Mouse (Mus musculus) kidney, postnatal 25 days (tissue): ENCODE measurements around the gene Aim2.

ENCODE experiments used
- DNase-seq, 2 experiments: peaks; one replicate each; pipeline ENCODE4 v3.0.0; 2021; ENCODE audit warnings: mixed read lengths in 2 of 2

The Aim2 gene

DNA sequence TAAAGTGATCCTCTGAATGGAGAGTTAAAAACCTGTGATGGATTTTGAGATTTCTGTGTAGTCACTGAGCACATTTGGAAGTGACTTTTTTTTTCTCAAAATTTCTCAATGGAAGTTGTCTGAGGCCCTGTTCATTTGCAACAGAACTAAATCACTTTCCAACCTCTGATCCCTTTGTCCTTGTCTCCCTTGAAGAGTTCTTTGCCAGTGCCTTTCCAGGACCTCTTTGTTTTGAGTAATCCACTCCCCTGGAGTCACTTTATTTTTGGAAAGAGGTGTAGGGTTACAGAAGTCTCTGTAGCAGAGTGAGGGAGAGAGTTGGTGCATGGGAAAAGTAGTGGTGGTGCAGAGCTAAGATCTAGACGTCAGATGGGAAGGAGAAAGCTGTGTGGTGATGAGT, 2.2 kb upstream of the Aim2 start:
- DNase-seq, result no peak

DNA sequence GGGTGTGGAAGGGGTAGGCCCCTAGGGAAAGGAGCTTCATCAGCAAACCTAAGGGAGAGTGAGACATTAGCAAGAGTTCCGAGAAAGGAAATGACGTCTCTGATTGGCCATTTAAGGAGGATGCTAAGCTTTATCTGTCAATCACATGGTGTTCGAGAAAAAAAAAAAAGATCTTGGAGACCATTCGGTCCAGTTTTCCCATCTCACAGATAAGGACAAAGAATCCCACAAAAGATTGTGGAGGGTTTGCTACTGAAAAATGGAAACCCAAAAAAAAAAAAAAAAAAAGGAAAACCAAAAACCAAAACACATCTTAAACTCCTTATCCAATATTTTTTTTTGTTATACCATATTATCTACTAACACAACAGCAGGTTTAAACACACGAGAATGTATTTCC, 1.5 kb upstream of the Aim2 start:
- no peak for DNase-seq

DNA sequence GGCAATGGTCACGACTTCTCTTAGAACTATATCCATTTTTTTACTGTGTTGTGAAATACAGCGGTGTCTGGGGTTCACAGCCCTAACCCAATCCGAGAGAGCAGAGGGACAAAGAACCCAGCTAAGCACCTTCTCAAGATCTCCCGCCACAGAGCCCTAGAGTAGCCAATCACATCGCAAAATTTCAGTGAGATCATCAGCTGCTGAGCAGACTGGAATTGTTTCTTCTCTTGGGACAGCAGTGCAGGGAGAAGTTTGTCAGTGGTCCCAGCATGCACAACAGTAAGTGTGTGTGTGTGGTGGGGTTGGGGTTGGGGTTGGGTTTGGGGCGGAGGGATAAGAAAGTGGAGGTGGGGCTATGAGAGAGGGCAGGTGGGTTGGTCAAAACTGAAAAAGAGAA, 733 bp upstream of the Aim2 start:
- DNase-seq, result peak in 1 of 2 experiments; percentile 5

DNA sequence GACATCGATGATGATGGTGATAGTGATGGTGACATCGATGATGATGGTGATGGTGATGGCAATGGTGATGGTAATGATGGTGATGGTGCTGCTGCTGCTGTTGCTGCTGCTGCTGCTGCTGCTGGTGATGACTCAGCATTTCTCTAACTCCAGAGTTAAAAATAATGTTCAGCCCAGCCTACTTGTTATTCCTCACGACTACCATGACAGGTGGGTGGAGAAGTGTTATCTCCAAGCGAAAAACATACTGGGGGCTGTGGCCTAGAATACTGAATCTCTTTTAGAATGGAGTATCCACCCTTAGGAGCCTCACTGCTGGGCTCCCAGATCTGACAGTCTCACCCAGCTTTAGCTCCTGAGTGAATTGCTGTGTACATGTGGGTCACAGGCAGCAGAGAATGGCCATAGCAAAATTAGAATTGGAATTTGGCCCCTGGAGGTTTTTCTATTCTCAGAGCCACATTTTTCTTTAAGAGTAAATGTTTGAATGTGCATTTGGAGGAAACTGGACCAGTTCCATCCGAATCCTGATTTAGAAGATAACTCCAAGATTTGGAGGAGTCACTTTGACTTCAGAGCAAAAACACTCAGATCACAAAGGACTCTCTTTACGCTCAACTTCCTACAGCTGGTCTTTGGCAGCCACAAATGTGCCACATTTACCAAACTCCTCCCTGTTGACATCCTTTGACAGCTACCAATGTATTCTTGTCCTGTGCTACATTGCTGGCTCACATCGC, 4.6 kb downstream of the Aim2 start:
- no peak for DNase-seq

- DNase-seq, result no peak
These were observed 6.0 kb downstream of the Aim2 start for GRCm38 (mm10) chr1:173356699-173357098.

GRCm38 (mm10) chr1:173357799-173358198, 7.1 kb downstream of the Aim2 start:
- no peak for DNase-seq

DNA sequence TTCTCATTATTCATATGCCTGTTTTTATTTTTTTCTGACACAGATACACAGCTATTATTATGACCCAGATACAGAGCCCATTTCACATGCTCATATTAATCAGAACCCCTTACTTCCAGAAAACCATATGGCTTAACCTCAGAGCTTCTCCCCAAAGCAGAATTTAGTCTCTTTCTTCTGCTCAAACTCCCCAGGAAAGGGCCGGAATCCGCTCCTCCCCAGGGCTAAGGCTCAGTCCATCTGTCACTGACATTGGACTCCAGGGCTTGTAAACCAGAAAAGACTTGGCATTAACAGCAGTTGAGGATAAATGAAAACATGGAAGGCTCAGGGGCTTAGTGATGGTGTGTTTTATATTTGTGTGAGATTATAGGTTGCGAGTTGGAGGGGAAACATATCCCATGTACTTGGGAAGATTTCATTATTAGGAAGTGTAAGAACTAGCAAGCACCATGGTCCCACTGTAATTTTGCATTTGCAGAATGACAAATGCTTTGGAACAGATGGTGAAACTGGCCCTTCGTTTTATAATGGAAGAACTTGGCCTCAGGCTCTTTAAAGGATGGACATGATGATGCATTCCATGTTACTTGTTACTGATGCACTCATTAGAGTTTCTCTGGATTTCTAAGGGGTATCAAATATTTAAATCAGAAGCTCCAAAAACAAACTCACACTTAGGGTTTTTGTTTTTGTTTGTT, 9.1 kb downstream of the Aim2 start:
- DNase-seq, result no peak

GRCm38 (mm10) chr1:173361651-173362050, 11.0 kb downstream of the Aim2 start:
- DNase-seq, result peak; percentile 51 to 74

DNA sequence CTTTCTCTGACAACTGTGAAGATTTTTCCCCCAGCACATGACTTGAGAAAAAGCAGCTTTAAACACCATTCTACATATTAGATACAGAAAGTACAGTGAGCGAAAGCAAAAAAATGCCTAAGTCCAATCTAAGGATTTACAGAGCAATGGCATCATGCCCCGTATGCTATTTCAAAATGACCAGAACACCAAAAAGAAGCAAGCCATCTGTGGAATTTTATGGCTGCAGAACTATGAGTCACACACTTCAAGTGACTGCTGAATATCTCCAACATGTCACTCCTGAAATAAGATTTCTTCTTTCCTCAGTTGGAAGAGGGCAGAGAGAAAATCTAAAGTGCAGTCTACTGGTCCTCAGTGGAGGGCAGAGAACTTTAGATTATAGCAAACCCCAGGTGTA, 12.8 kb downstream of the Aim2 start:
- DNase-seq, result no peak

DNA sequence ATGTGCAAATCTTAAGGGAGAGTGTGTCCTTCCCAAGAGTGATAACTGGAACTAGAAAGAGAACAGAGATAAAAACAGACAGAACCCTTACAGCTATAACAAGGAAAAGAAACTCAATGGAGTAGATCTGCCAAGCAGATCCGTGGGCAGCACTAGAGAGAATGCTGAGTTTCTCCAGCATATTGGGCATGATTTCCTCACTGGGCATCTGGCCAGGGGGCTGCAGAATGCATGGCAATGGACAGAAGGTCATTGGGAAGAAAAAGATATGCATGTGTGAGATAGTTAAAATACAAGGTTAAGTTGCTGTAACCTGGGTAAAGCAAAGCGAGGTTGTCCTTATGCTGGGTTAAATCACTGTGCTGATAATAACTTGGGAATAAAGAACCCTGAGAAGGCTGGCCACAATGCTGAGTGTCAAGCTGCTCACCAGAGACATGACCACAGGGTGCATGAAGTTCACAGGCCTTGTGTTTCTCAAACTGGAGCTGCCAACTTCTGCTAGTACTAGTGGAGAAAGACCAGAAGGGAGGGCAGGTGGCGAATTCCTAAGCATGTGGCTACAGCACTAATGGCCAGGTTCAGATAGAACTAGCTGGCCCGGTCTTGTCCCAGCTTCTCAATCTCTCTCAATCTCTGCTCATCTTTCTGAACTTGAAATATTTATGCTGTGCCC, 13.6 kb downstream of the Aim2 start:
- DNase-seq, result no peak

DNA sequence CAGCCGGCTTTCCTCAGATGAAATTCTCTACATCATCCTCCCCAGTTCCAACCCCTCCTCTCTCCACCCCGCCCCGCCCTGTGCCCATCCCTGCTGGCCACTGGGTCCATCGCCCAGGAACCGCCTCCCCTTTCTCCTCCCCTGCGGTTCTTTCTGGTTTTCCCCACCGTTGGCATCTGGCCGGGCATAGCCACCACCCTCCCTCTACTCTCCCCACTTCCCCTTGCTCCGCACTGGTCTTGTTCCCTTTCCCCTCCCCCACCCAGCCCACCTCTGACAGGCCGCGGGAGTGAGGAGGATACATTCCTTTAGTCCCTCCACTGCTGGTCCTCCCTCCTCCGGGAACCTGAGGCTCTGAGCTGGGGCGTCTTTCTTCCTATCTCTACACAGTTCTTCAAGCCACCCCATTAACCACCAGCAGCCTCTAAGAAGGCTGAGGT, 15.3 kb downstream of the Aim2 start:
- DNase-seq, result no peak

DNA sequence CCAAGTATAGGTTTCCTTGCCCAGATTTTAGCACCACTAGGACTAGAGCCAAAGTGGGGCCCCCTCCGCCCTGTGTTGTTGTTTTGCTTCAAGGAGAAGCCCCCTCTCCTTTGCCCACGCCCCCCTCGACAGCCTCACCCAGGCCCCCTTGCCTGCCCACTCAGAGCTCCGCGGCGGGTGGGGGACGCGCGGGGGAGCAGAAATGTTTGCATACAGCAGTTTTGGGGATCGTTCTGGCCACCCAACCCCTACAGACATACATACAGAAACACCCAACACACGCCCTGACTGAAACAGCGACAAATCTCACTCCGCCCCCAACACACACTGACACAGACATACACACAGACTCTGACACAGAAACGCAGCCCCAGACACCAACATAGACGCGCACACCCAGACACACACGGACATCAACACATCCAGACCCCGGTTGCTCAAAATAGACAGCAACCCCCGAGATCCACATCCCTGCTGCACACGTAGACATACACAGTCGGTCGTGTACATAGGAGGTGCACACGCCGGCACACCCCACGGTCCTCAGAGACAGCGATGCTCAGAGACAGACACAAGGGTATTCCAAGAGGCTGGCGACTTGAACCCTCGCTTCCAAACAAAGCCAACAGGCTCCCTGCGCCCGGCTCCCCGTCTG, 16.1 kb downstream of the Aim2 start:
- DNase-seq, result no peak

GRCm38 (mm10) chr1:173367356-173368046, 16.8 kb downstream of the Aim2 start, which contains the start of gene Cadm3:
TSS of gene Cadm3 (minus strand) at chr1:173367695.
- no peak for DNase-seq

DNA sequence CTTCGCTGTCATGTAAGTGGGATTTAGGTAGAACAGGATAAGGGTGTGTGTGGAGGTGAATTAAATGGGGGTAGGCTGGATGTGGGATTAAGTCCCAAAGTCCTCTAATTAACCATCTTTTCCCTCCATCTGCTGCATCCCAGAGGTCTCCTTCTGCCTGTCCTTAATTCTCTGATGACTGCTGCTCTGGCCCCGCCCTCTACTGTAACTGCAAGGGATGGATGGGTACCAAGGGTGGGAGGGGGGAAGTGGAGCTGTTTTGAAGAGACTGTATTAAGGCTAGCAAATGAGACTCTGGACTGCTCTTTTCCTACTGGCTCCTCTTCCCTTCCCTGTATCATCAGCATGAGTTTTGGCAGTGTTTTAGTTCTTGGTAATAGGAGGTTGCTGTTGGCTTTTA, 18.9 kb downstream of the Aim2 start:
- DNase-seq, result no peak

DNA sequence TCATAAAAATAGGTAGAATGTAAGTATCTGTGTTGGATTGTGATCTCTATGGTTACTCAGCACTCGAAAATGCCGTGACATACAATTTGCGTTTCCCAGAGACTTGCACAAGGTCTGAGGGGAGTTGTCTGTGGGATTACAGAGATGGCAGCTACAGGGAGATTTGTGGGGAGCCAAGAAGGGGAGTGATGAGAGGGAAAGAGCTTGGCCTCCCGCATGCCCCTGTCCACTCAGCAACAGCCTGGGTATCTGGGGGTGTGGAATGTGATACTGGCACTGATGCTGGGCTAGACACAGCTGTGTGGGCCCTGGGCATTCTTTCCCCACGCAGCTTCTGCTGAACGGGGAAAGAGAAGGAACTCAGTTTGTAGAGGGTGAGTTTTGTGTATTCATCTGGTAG, 19.8 kb downstream of the Aim2 start:
- DNase-seq, result no peak

GRCm38 (mm10) chr1:173371586-173371985, 20.9 kb downstream of the Aim2 start:
- no peak for DNase-seq

DNA sequence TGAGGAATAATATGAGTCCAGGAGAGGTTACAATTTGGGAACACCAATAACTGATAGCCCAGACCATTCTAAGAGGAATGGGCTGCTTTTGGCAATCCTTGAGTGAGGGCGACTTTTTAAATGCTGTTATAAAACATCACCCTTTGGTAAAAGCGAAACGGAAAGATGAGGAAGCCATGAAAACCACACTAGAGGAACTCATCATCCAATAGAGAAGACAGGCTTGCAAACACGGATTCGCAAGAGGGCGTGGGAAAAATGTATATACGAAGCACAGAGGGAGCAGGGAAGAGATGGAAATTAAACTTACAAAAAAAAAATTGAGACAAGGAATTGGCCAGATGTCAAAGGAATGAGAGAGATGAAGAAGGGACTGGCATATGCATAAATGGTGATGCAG, 23.3 kb downstream of the Aim2 start:
- no peak for DNase-seq

- peak in 1 of 2 experiments; percentile 33 for DNase-seq
These were observed 26.9 kb downstream of the Aim2 start for GRCm38 (mm10) chr1:173377380-173378112.

GRCm38 (mm10) chr1:173381436-173381835, 30.8 kb downstream of the Aim2 start:
- no peak for DNase-seq

- DNase-seq, result no peak
These were observed 38.8 kb downstream of the Aim2 start for GRCm38 (mm10) chr1:173389431-173389830.

- DNase-seq, result no peak
These were observed 39.3 kb downstream of the Aim2 start for GRCm38 (mm10) chr1:173389901-173390401.

GRCm38 (mm10) chr1:173391754-173392153, 41.1 kb downstream of the Aim2 start:
- no peak for DNase-seq
